Mouse (Mus musculus): ENCODE results near the gene Gm6710. TPM values are rescaled to one million over a fixed set of nuclear protein-coding genes. Genes with fewer than 3 reads are reported as not detected.
"Not testable (repeated sequence)": the region's sequence is repeated elsewhere in the genome, so short reads cannot be mapped to it uniquely, and the experiment has no call there.

The Gm6710 gene
- 19.4 and 23.2 TPM in 2 replicates for polyA plus RNA-seq (2015; fragmentation: Nextera tagmentation; extraction: Ambion mirVana)

DNA sequence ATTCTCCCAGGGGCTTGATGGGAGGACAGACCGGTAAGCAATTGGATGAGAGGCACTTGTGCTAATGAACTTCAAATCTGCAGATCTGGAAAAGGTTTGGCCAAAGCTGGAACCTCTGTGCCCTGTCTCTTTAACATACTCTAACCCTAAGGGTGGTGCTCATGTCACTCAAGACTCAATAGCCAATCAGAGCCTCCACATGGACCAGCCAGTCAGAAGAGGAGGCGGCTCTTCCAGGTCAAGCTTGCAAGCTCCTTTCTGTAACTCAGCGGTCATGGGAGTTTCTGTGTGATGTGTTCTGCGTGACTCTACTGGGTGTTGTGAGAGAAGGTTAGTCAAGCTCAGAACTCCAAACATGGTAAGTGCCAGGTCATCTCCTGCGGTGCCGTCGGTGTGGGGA lies at the start of gene Gm6710:
Gene Gm6710, plus strand, starts transcription at position 196 of the 400 bp plus-strand sequence.
- H3K36me3 ChIP-seq (ENCODE audit: insufficient read depth, low read length); H3K4me1 ChIP-seq (ENCODE audit: insufficient read depth, low read length); H3K9ac ChIP-seq (replicated peaks; ENCODE audit: low read length); ATAC-seq (ENCODE audit: low FRiP score, low TSS enrichment); H3K27ac ChIP-seq (ENCODE audit: low read length); H3K4me2 ChIP-seq (replicated peaks; ENCODE audit: low read depth, low read length); H3K27me3 ChIP-seq (ENCODE audit: insufficient read depth, low read length); H3K9me3 ChIP-seq (ENCODE audit: low read length); H3K4me3 ChIP-seq (ENCODE audit: low read length): not testable (repeated sequence)
- WGBS, result no CpG with 5 or more reads among the region's 7 CpGs

Other genes with a start within 250 kb of the Gm6710 start
- gene Gm11007, start 225.2 kb upstream of the Gm6710 start, polyA plus RNA-seq (2015; fragmentation: Nextera tagmentation; extraction: Ambion mirVana), result not detected in 2 replicates
- 17.9 and 20.1 TPM in 2 replicates for gene Zfp969, start 165.6 kb upstream of the Gm6710 start, polyA plus RNA-seq (2015; fragmentation: Nextera tagmentation; extraction: Ambion mirVana)
- not detected in 2 replicates for gene Gm2007, start 127.7 kb upstream of the Gm6710 start, polyA plus RNA-seq (2015; fragmentation: Nextera tagmentation; extraction: Ambion mirVana)
- gene Gm14288, start 68.1 kb upstream of the Gm6710 start, polyA plus RNA-seq (2015; fragmentation: Nextera tagmentation; extraction: Ambion mirVana), result 1.3 and 2.0 TPM in 2 replicates
- gene Zfp966, start 61.9 kb downstream of the Gm6710 start, polyA plus RNA-seq (2015; fragmentation: Nextera tagmentation; extraction: Ambion mirVana), result 4.5 TPM in 2 replicates
- gene Gm2026, start 96.1 kb downstream of the Gm6710 start, polyA plus RNA-seq (2015; fragmentation: Nextera tagmentation; extraction: Ambion mirVana), result 22.9 and 31.4 TPM in 2 replicates